ENCODE assay signal across 12 mouse cellular contexts in genomic region chr2:171306000-171306399, GRCm38 (mm10).
A peak's percentile ranks its signal among the peaks of the same experiment; 100 is the strongest.
DNase-seq lines count a peak whose midpoint lies in the region; ATAC-seq and TF ChIP-seq lines count a peak whose summit lies in the region.
"Had no signal": no experiment of that assay in that cellular context is flagged by ENCODE, and none has a peak within 500 bp of the region (broad histone marks: within the 10 kb centered on the region; RNA-seq: fewer than 3 reads in every experiment).

No protein-coding gene starts in this region.

- 0 out of 2 replicates have a peak overlapping the region, but pooled peaks have one; percentile 3 for H3K4me3 ChIP-seq in embryonic facial prominence, embryonic 13.5 days
- H3K4me3 ChIP-seq in hindbrain, embryonic 13.5 days = no peak overlapping the region
- H3K4me3 ChIP-seq in midbrain, embryonic 16.5 days (ENCODE audit: low read depth, low read length) = no peak overlapping the region

- H3K4me1 ChIP-seq in embryonic facial prominence, embryonic 13.5 days = peaks cover 5% of the 10 kb centered on the region
- peaks cover 8% of the 10 kb centered on the region for H3K4me1 ChIP-seq in hindbrain, embryonic 13.5 days (replicated peaks)
- peaks cover 5% of the 10 kb centered on the region; the same call in 1 of the 2 replicates for H3K4me1 ChIP-seq in midbrain, embryonic 16.5 days (ENCODE audit: control insufficient read depth, insufficient read depth, low read length)

- H3K27ac ChIP-seq in embryonic facial prominence, embryonic 13.5 days = no peak overlapping the region
- 0 out of 2 replicates have a peak overlapping the region, but pooled peaks have one; percentile 1 for H3K27ac ChIP-seq in hindbrain, embryonic 13.5 days
- H3K27ac ChIP-seq in midbrain, embryonic 16.5 days (ENCODE audit: low read length) = no peak overlapping the region

- peak overlapping the region; percentile 34 for H3K4me2 ChIP-seq in embryonic facial prominence, embryonic 13.5 days
- H3K4me2 ChIP-seq in hindbrain, embryonic 13.5 days = 0 out of 2 replicates have a peak overlapping the region, but pooled peaks have one; percentile 1
- H3K4me2 ChIP-seq in midbrain, embryonic 16.5 days (ENCODE audit: low read length) = 0 out of 2 replicates have a peak overlapping the region, but pooled peaks have one; percentile 9

- H3K9me3 ChIP-seq in embryonic facial prominence, embryonic 13.5 days = no peaks in the 10 kb centered on the region
- H3K9me3 ChIP-seq in hindbrain, embryonic 13.5 days = no peaks in the 10 kb centered on the region
- no peaks in the 10 kb centered on the region for H3K9me3 ChIP-seq in midbrain, embryonic 16.5 days (replicated peaks; ENCODE audit: control insufficient read depth, low read length, poor library complexity, severe bottlenecking)

- peak; percentile 77 for DNase-seq in brain, embryonic 14.5 days (ENCODE audit: low read depth)
- DNase-seq in frontal cortex, postnatal 36 days (ENCODE audit: low spot score in 2 of 2) = no peak
- DNase-seq in right cerebral cortex, postnatal 14 days = no peak
- no peak for DNase-seq in B cell, adult 2 months
- DNase-seq in kidney, adult 9 months = no peak
- DNase-seq: kidney, postnatal 36 days; lung, adult 2 months; thymus, postnatal 14 days had no signal

- H3K36me3 ChIP-seq in embryonic facial prominence, embryonic 13.5 days = no peaks in the 10 kb centered on the region
- no peaks in the 10 kb centered on the region for H3K36me3 ChIP-seq in hindbrain, embryonic 13.5 days
- H3K36me3 ChIP-seq in midbrain, embryonic 16.5 days (ENCODE audit: control insufficient read depth, insufficient read depth, low read length) = no peaks in the 10 kb centered on the region
- H3K36me3 ChIP-seq: G1E had no signal

- ATAC-seq in embryonic facial prominence, embryonic 13.5 days (ENCODE audit: insufficient number of reproducible peaks, insufficient read depth, low FRiP score, low TSS enrichment, low read depth) = no peak
- ATAC-seq in hindbrain, embryonic 13.5 days (ENCODE audit: low FRiP score) = 0 out of 2 replicates have a peak, but pooled peaks have one; percentile 46
- 0 out of 2 replicates have a peak, but pooled peaks have one; percentile 25 for ATAC-seq in midbrain, embryonic 16.5 days

- WGBS in embryonic facial prominence, embryonic 13.5 days = 22% methylated on average over 12 of the region's 12 CpGs
- WGBS in hindbrain, embryonic 13.5 days = 36% methylated on average over 12 of the region's 12 CpGs
- WGBS in midbrain, embryonic 16.5 days = 40% methylated on average over 12 of the region's 12 CpGs

- TF ChIP-seq CTCF in brain, embryonic 14.5 days (IDR thresholded peaks at IDR 0.05; ENCODE audit: borderline replicate concordance, extremely low read depth, insufficient read depth, insufficient read length) = no peak

- no peaks in the 10 kb centered on the region for H3K27me3 ChIP-seq in embryonic facial prominence, embryonic 13.5 days
- no peaks in the 10 kb centered on the region for H3K27me3 ChIP-seq in hindbrain, embryonic 13.5 days
- H3K27me3 ChIP-seq in midbrain, embryonic 16.5 days (ENCODE audit: control insufficient read depth, insufficient read depth, low read depth, low read length) = no peaks in the 10 kb centered on the region

- H3K9ac ChIP-seq in embryonic facial prominence, embryonic 13.5 days = no peak overlapping the region
- no peak overlapping the region for H3K9ac ChIP-seq in hindbrain, embryonic 13.5 days
- no peak overlapping the region for H3K9ac ChIP-seq in midbrain, embryonic 16.5 days (ENCODE audit: low read depth, low read length)

- TF ChIP-seq POLR2A in brain, embryonic 14.5 days (IDR thresholded peaks at IDR 0.05; ENCODE audit: borderline replicate concordance, extremely low read depth, insufficient read depth, insufficient read length, poor library complexity, severe bottlenecking) = no peak
